Mouse (Mus musculus) right cerebral cortex, postnatal 4 days (tissue): ENCODE measurements around the gene Galnt14.
A peak's percentile ranks its signal among the peaks of the same experiment; 100 is the strongest.

Experiments used
- DNase-seq: peaks from one replicate; pipeline ENCODE4 v3.0.0-alpha.2; 2022

Galnt14 gene

GRCm38 (mm10) chr17:73568204-73568603 is 142.0 kb downstream of the Galnt14 start:
- no peak for DNase-seq

GRCm38 (mm10) chr17:73561149-73561548 is 149.1 kb downstream of the Galnt14 start:
- DNase-seq = no peak

- no peak for DNase-seq
Measured at GRCm38 (mm10) chr17:73560208-73560784, 150.0 kb downstream of the Galnt14 start.

- no peak for DNase-seq
Measured at GRCm38 (mm10) chr17:73559498-73559897, 150.8 kb downstream of the Galnt14 start.

GRCm38 (mm10) chr17:73557101-73557500 is 153.2 kb downstream of the Galnt14 start:
- DNase-seq = no peak

GRCm38 (mm10) chr17:73556436-73556835 is 153.8 kb downstream of the Galnt14 start:
- no peak for DNase-seq

- DNase-seq = no peak
Measured at GRCm38 (mm10) chr17:73554668-73555067, 155.6 kb downstream of the Galnt14 start.

- no peak for DNase-seq
Measured at GRCm38 (mm10) chr17:73548783-73549566, 161.3 kb downstream of the Galnt14 start.

- no peak for DNase-seq
Measured at GRCm38 (mm10) chr17:73548119-73548518, 162.1 kb downstream of the Galnt14 start.

- DNase-seq = no peak
Measured at GRCm38 (mm10) chr17:73547483-73547882, 162.8 kb downstream of the Galnt14 start.

GRCm38 (mm10) chr17:73541911-73542310 is 168.3 kb downstream of the Galnt14 start:
- no peak for DNase-seq

- no peak for DNase-seq
Measured at GRCm38 (mm10) chr17:73541233-73541570, 169.1 kb downstream of the Galnt14 start.

GRCm38 (mm10) chr17:73540409-73541232 is 169.6 kb downstream of the Galnt14 start:
- no peak for DNase-seq

GRCm38 (mm10) chr17:73531896-73532295 is 178.4 kb downstream of the Galnt14 start:
- DNase-seq = no peak

GRCm38 (mm10) chr17:73522169-73522568 is 188.1 kb downstream of the Galnt14 start:
- no peak for DNase-seq

- DNase-seq = no peak
Measured at GRCm38 (mm10) chr17:73519350-73519749, 190.9 kb downstream of the Galnt14 start.

GRCm38 (mm10) chr17:73518359-73518758 is 191.9 kb downstream of the Galnt14 start:
- no peak for DNase-seq

GRCm38 (mm10) chr17:73515506-73515905 is 194.7 kb downstream of the Galnt14 start:
- DNase-seq = peak; percentile 44

GRCm38 (mm10) chr17:73514862-73515261 is 195.4 kb downstream of the Galnt14 start:
- DNase-seq = no peak

- DNase-seq = no peak
Measured at GRCm38 (mm10) chr17:73514258-73514657, 196.0 kb downstream of the Galnt14 start.

GRCm38 (mm10) chr17:73512844-73513243 is 197.4 kb downstream of the Galnt14 start:
- no peak for DNase-seq

GRCm38 (mm10) chr17:73507804-73508535 is 202.3 kb downstream of the Galnt14 start:
- no peak for DNase-seq

GRCm38 (mm10) chr17:73504111-73504510 is 206.1 kb downstream of the Galnt14 start:
- DNase-seq = no peak
